Mouse (Mus musculus) lung, adult 2 months (tissue): ENCODE measurements around the gene Psen1. TPM values are rescaled to one million over a fixed set of nuclear protein-coding genes. Genes with fewer than 3 reads are reported as not detected.

Experiments used
- DNase-seq: peaks from one replicate; pipeline ENCODE4 v3.0.0; 2022
- H3K4me1 ChIP-seq: fragments of 200-500 bp; 2 replicates; pipeline ENCODE4 v1.6.1; 2011; ENCODE audit warnings: low read length; ENCODE audit not compliant: control insufficient read depth, insufficient read depth
- H3K4me3 ChIP-seq: fragments of 200-500 bp; replicated peaks from 2 replicates; pipeline ENCODE3; 2011; ENCODE audit warnings: low read depth, mild to moderate bottlenecking, control low read depth, low read length; ENCODE audit errors: extremely low read depth
- CTCF ChIP-seq: fragments of 200-500 bp; IDR thresholded peaks from 2 replicates; pipeline ENCODE4 v1.5.1; 2011; ENCODE audit warnings: mild to moderate bottlenecking, low read length, control low read depth; ENCODE audit not compliant: insufficient read depth
- POLR2A ChIP-seq: fragments of 200-500 bp; IDR thresholded peaks from 2 replicates; pipeline ENCODE4 v1.6.1; 2011; ENCODE audit warnings: low read depth, mild to moderate bottlenecking, control low read depth, low read length, borderline replicate concordance; ENCODE audit errors: extremely low read depth
- WGBS: fragments of 180-500 bp; shearing (Covaris S2); methylation state at CpG from one replicate; pipeline ENCODE4 v1.1.7; 2018; 5-methylcytosine and 5-hydroxymethylcytosine counted together
- polyA plus RNA-seq: library from polyadenylated mRNA; depleted of rRNA; stranded (reverse); fragments of >200 nt; gene quantifications from 2 replicates; pipeline ENCODE4 v1.2.3, GENCODE M21; 2012

Gene Psen1
- polyA plus RNA-seq, 1 experiment, result 27.3 TPM

DNA sequence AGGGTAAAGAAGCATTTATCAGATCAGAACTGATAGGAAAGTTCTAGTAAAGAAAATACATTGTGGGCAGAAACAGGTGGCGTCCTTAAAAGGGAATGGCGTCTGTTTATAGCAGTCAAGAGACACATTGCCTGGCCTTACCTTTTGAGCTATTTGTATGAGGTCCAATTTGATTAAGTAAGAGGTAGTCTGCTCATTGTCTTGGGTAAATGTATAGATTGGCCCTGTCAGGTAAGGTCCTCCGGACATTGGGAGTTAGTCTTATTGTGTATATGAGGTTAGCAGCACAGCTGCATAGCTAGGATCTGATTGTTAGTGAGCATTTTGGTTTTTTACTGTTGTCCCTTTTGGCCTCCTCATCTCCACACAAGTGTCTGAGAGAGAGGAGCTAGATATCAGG is 6.7 kb downstream of the Psen1 start:
- WGBS, result 91% methylated on average over 3 of the region's 3 CpGs
- H3K4me1 ChIP-seq, result no peaks in the 10 kb centered on the region; the same call in 1 of the 2 replicates
- TF ChIP-seq POLR2A, result no peak
- TF ChIP-seq CTCF, result no peak
- H3K4me3 ChIP-seq, result no peak overlapping the region
- no peak for DNase-seq

DNA sequence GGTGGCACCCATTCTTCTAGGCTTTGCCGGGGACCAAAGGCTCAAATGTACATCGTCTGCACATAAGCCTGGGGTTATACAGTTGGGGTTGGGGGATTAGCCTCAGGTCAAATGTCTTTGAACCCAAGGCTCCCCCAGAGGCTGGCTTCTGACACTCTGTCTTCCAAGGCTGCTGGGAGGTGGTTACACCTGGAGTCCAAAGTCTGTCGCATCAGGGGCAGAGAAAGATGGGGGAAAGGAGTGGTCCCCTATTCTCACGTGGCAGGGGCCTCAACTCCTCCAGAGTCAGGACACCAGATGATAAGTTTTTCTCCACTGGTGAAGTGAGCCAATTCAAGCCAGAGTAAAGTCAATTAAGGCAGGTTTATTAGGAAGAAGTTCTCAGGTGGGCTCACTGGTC is 10.7 kb downstream of the Psen1 start:
- TF ChIP-seq POLR2A, result no peak
- 91% methylated on average over 4 of the region's 4 CpGs for WGBS
- H3K4me3 ChIP-seq, result no peak overlapping the region
- DNase-seq, result no peak
- H3K4me1 ChIP-seq, result no peaks in the 10 kb centered on the region; the same call in 1 of the 2 replicates

DNA sequence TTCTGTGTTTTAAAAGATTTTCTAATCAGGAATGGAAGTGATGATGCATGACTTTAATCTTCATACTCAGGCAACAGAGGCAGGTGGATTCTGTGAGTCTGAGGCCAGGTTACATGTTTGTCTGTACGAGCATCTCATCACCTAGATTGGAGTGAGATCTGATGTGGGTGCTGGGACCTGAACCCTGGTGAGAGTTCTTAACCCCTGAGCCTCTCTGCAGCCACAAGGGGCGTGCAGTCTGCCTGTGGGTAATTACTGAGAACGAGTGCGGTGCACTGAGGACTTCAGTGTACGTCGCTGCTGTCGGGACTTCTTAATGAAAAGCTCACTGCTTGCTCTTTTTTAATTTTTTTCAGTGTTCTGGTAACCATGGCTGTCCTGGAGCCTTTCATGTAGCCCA is 13.7 kb downstream of the Psen1 start:
- WGBS, result 92% methylated on average over 7 of the region's 7 CpGs
- DNase-seq, result no peak
- no peak overlapping the region for H3K4me3 ChIP-seq
- H3K4me1 ChIP-seq, result no peaks in the 10 kb centered on the region; the same call in 1 of the 2 replicates
- TF ChIP-seq POLR2A (no peak), CTCF (no peak)

DNA sequence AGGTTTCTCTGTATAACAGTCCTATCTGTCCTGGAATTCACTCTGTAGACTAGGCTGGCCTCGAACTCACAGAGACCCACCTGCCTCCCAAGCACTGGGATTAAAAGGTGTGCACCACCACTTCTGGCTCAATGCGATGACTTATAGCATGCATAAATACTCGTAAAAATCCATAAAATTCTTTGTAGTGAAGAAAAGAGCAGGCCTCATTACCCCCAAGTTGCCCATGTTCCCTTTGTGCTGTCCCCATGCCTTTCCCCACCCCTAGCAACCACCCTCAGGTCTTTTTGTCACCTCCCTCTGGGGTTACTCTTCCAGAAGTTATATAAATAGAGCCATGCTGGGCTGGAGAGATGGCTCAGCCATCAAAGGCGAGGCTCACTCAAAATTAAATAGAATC is 14.8 kb downstream of the Psen1 start:
- H3K4me3 ChIP-seq, result no peak overlapping the region
- TF ChIP-seq POLR2A (no peak), CTCF (no peak)
- WGBS, result 85% methylated on average over 4 of the region's 4 CpGs
- H3K4me1 ChIP-seq, result no peaks in the 10 kb centered on the region; the same call in 1 of the 2 replicates
- no peak for DNase-seq

GRCm38 (mm10) chr12:83706951-83707350 is 19.0 kb downstream of the Psen1 start:
- TF ChIP-seq CTCF, result no peak
- no peak for DNase-seq
- Histone ChIP-seq H3K4me3 (no peak overlapping the region), H3K4me1 (no peaks in the 10 kb centered on the region; the same call in 1 of the 2 replicates)
- WGBS, result 89% methylated on average over 4 of the region's 4 CpGs

DNA sequence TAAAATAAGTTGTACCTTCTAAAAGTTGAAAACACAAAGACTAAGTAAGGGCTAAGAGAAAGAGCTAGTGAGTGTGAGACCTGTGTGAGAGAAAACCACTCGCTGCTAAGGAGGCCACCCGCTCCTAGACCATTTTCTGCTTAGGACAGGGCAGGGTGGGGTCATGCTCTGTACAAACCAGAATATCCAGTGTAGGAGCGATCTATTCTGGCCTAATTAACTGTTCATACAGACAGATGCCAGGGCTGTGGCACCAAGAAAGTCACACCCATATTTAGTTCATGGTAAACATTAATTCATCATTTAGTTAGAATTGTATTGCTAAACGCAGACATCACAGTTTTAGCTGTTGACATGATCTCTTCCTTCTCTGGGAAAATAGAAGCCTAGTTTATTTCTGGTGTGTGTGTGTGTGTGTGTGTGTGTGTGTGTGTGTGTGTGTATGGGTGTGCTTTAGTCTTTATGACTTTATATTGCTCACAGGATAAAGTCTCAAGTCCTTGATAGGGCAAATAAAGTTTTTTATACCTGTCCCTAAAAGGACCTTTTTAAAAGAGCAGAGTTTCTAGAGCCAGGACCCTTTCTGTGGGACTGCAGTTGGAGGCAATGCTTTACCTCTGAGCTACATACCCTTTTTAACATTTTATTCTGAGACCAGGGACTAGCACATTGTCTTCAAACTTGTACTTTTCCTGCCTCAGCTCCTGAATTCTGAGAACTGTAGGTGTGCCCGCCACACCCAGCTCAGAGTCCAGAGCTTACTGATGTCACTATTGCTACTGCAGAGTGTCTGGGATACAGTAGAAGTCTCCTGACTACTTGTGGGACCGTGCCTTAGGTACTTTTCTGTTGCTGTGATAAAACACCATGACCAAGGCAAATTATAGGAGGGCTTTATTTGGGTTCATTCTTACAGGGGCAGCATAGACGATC is 20.5 kb downstream of the Psen1 start:
- TF ChIP-seq POLR2A (no peak), CTCF (no peak)
- WGBS, result 64% methylated on average over 7 of the region's 7 CpGs
- Histone ChIP-seq H3K4me1 (no peaks in the 10 kb centered on the region; the same call in 1 of the 2 replicates), H3K4me3 (no peak overlapping the region)
- no peak for DNase-seq

DNA sequence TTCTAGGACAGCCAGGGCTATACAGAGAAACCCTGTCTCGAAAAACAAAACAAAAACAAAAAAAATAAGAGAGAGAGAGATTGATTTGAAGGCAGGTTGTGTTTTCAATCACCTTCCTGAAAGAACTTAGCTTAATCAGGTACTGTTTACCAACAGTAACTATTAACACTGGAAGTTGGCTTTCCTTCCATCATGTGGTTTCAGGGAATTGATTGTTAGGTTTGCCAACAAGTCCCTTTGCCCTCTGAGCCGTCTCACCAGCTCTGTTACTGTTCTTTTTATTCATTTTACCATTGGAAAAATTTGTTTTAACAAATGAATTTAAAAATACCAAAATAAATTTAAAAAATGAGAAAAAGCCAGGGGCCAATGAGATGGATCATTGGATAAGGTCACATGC is 22.0 kb downstream of the Psen1 start:
- Histone ChIP-seq H3K4me1 (no peaks in the 10 kb centered on the region), H3K4me3 (no peak overlapping the region)
- TF ChIP-seq CTCF (no peak), POLR2A (no peak)
- 84% methylated on average over 2 of the region's 2 CpGs for WGBS
- DNase-seq, result no peak

DNA sequence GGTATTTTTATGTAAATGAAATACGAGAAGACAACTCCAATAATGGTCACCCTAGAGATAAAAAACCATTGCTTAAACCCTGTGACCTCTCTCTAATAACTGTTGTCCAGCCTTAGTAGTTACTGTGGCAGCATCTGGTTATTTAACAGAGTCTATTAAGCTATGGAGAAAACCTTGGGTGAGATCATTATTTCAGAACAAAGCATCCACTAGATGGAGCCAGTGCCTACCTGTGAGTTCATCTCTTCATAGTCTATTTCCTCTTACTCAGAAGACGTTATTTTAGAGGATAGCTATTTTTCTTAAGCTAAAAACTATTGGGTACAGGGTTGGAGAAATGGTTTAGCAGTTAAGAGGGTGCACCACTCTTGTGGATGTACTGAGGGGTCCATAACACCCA is 25.8 kb downstream of the Psen1 start:
- TF ChIP-seq CTCF, result peak; percentile 26; the same call in 1 of the 2 replicates
- no peak for TF ChIP-seq POLR2A
- no peak overlapping the region for H3K4me3 ChIP-seq
- H3K4me1 ChIP-seq, result no peaks in the 10 kb centered on the region
- WGBS, result 44% methylated on average over 2 of the region's 2 CpGs
- DNase-seq, result no peak

DNA sequence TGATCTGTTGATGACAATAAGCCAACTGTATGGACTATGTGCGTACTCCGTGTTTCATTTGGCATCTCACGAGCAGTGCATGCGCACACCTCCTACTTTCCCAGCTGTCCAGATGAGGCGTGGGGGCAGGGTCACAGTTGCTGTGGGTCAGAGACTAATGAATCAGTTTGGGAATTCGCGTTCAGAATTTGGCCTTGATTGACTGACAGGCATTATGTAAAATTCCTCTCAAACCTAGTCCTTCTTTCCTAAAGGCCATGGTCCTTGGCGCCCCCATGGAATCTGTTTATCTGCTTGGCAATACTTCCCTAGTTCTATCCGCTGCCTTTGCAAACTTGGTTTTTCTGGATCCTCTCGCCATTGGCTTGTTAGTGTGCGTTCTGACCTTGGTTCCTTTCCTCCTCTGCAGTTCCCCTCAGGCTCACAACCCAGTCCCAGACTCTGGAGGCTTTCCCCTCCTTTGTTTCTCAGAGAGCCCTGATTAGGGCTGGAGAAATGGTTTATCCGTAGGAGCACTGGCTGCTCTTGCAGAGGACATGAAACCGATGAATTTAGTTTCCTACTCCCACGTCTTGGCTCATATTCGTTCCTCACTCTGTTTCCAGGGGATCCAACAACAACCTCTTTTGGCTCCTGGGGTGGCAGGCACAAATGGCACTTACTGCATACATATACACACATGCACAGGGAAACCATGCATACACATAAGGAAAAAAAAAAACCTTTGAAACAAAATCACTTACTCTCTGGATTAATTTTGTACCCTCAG is 28.6 kb downstream of the Psen1 start:
- WGBS, result 78% methylated on average over 15 of the region's 15 CpGs
- H3K4me1 ChIP-seq, result peaks cover 2% of the 10 kb centered on the region; the same call in 1 of the 2 replicates
- no peak for TF ChIP-seq CTCF
- TF ChIP-seq POLR2A, result no peak
- no peak overlapping the region for H3K4me3 ChIP-seq
- DNase-seq, result no peak
